Mouse (Mus musculus) R1 (cell line): ENCODE data around the gene Ralbp1.

ENCODE experiments used
- DNase-seq: peaks from one replicate; pipeline ENCODE4 v3.0.0-alpha.2; 2018; ENCODE audit warnings: low read depth, low spot score

Gene Ralbp1

DNA sequence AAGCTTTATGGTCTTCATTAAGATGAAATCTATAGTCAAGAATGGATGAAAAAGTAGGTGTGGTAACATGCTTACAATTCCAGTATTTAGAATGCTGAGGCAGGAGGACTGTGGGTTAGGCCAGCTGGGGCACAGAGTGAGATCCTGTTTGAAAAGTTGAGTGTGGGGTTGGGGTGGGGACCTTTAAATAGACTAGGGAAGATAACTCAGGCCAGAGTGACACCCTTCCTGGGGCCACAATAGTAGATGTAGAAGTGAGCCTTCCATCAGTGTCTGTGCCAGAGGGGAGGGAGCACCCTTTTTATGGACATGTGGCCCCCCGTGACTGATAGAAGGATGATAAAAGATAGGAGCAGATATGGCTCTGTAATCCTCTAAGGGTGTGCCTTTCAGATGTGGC lies 86.2 kb downstream of the Ralbp1 start:
- no peak for DNase-seq

DNA sequence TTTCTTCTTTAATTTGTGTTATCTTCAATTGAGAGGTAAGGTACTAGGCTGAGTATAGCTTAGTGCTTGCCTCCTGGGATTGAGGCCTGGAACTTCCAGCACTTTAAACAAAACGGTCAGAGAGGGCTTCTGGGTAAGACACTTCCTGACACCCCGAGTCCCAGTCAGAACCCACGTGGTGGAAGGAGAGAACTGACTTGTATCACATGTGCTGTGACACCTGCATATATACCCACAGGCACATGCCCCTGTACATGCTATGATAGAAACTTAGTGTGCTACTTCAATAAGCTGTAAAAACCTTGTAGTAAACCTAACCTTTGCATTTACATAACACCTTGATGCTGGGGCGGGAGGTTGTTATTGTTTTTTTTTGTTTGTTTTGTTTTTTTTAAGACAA lies 87.2 kb downstream of the Ralbp1 start:
- no peak for DNase-seq
